Mouse (Mus musculus): ENCODE measurements around the gene Teddm3.
"Not testable (repeated sequence)": the region's sequence is repeated elsewhere in the genome, so short reads cannot be mapped to it uniquely, and the experiment has no call there.

Gene Teddm3

GRCm38 (mm10) chr16:21149896-21150295, 3.9 kb downstream of the Teddm3 start:
- DNase-seq (ENCODE audit: low read depth) = no peak

- not testable (repeated sequence) for DNase-seq (ENCODE audit: low read depth)
Observed at GRCm38 (mm10) chr16:21148451-21148850, 5.3 kb downstream of the Teddm3 start.

- no peak for DNase-seq (ENCODE audit: low read depth)
Observed at GRCm38 (mm10) chr16:21136312-21137083, 17.3 kb downstream of the Teddm3 start.

- not testable (repeated sequence) for DNase-seq (ENCODE audit: low read depth)
Observed at GRCm38 (mm10) chr16:21127666-21128065, 26.1 kb downstream of the Teddm3 start.

GRCm38 (mm10) chr16:21122776-21123175, 31.0 kb downstream of the Teddm3 start:
- not testable (repeated sequence) for DNase-seq (ENCODE audit: low read depth)

- DNase-seq (ENCODE audit: low read depth) = no peak
Observed at GRCm38 (mm10) chr16:21116078-21116477, 37.7 kb downstream of the Teddm3 start.

- no peak for DNase-seq (ENCODE audit: low read depth)
Observed at GRCm38 (mm10) chr16:21109473-21109872, 44.3 kb downstream of the Teddm3 start.

Measured in c-Kit-positive CD71-positive TER-119-negative erythroid progenitor cells, embryonic 14.5 days (primary cell).